ENCODE assay signal across 10 mouse cellular contexts in the genomic region with DNA sequence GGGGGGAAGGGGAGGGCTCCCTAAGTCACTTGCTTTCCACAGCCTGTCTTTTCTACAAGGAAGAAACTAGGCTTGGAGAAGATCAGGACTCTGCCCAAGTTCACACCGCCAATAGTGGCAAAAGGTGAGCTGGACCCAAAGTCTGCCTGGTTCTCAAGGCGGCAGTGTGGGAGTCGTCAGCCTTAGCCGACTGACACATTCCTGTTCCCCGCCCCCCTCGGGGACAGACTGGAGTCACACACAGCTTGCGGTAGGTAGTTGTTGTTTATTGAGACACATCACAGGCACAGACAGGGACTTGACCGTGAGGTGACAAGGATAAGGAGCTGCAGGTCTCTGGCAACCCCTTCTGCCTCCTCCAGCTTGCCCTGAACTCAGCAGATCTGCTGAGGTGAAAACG. TPM values are rescaled to one million over a fixed set of nuclear protein-coding genes. Genes with fewer than 3 reads are reported as not detected.
DNase-seq lines count a peak whose midpoint lies in the region; ATAC-seq lines count a peak whose summit lies in the region.
"Had no signal": no experiment of that assay in that cellular context is flagged by ENCODE, and none has a peak within 500 bp of the region (broad histone marks: within the 10 kb centered on the region; RNA-seq: fewer than 3 reads in every experiment).

No protein-coding gene starts in this region.

- H3K4me1 ChIP-seq in heart, embryonic 16.5 days (ENCODE audit: control insufficient read depth, insufficient read depth, low read length), result peaks cover 7% of the 10 kb centered on the region; the same call in 1 of the 2 replicates
- peaks cover 12% of the 10 kb centered on the region for H3K4me1 ChIP-seq in midbrain, embryonic 12.5 days
- H3K4me1 ChIP-seq in midbrain, embryonic 16.5 days (ENCODE audit: control insufficient read depth, insufficient read depth, low read length), result peaks cover 4% of the 10 kb centered on the region; the same call in 1 of the 2 replicates
- peaks cover 19% of the 10 kb centered on the region for H3K4me1 ChIP-seq in intestine, embryonic 15.5 days (replicated peaks)
- peaks cover 21% of the 10 kb centered on the region; the same call in 1 of the 2 replicates for H3K4me1 ChIP-seq in stomach, embryonic 16.5 days (ENCODE audit: control insufficient read depth, insufficient read depth, low read length)

- no peak for DNase-seq in heart, adult 11 months
- DNase-seq in cerebellum, postnatal 10 days, result no peak
- no peak for DNase-seq in B cell, adult 2 months

- H3K36me3 ChIP-seq in heart, embryonic 16.5 days (ENCODE audit: control insufficient read depth, insufficient read depth), result no peaks in the 10 kb centered on the region
- H3K36me3 ChIP-seq in midbrain, embryonic 12.5 days, result no peaks in the 10 kb centered on the region
- no peaks in the 10 kb centered on the region for H3K36me3 ChIP-seq in midbrain, embryonic 16.5 days (ENCODE audit: control insufficient read depth, insufficient read depth, low read length)
- H3K36me3 ChIP-seq in intestine, embryonic 15.5 days, result no peaks in the 10 kb centered on the region
- no peaks in the 10 kb centered on the region for H3K36me3 ChIP-seq in stomach, embryonic 16.5 days (ENCODE audit: control insufficient read depth, insufficient read depth, low read length)
- H3K36me3 ChIP-seq: embryonic facial prominence, embryonic 12.5 days had no signal

- peak overlapping the region; percentile 58 for H3K4me2 ChIP-seq in heart, embryonic 16.5 days (ENCODE audit: low read depth, low read length)
- H3K4me2 ChIP-seq in midbrain, embryonic 12.5 days (replicated peaks), result 0 out of 2 replicates have a peak overlapping the region, but pooled peaks have one; percentile 51
- H3K4me2 ChIP-seq in midbrain, embryonic 16.5 days (ENCODE audit: low read length), result no peak overlapping the region
- H3K4me2 ChIP-seq in intestine, embryonic 15.5 days (replicated peaks), result peak overlapping the region; percentile 55
- peak overlapping the region; percentile 48; the same call in 1 of the 2 replicates for H3K4me2 ChIP-seq in stomach, embryonic 16.5 days (ENCODE audit: low read depth, low read length)

- H3K4me3 ChIP-seq in heart, embryonic 16.5 days (ENCODE audit: low read length), result no peak overlapping the region
- H3K4me3 ChIP-seq in midbrain, embryonic 12.5 days, result no peak overlapping the region
- H3K4me3 ChIP-seq in midbrain, embryonic 16.5 days (ENCODE audit: low read depth, low read length), result no peak overlapping the region
- H3K4me3 ChIP-seq in intestine, embryonic 15.5 days (replicated peaks), result peak overlapping the region; percentile 15; the same call in 1 of the 2 replicates
- peak overlapping the region; percentile 29 for H3K4me3 ChIP-seq in stomach, embryonic 16.5 days (replicated peaks; ENCODE audit: low read length)

- H3K27me3 ChIP-seq in heart, embryonic 16.5 days (ENCODE audit: control insufficient read depth, insufficient read depth, low read length), result peaks cover 22% of the 10 kb centered on the region
- H3K27me3 ChIP-seq in midbrain, embryonic 12.5 days, result peaks cover 27% of the 10 kb centered on the region
- H3K27me3 ChIP-seq in midbrain, embryonic 16.5 days (ENCODE audit: control insufficient read depth, insufficient read depth, low read depth, low read length), result peaks cover 3% of the 10 kb centered on the region; the same call in 1 of the 2 replicates
- peaks cover 11% of the 10 kb centered on the region; the same call in 1 of the 2 replicates for H3K27me3 ChIP-seq in intestine, embryonic 15.5 days (replicated peaks)
- 0 out of 2 replicates have a peak, but pooled peaks cover 3% of the 10 kb centered on the region for H3K27me3 ChIP-seq in stomach, embryonic 16.5 days (ENCODE audit: control insufficient read depth, insufficient read depth, low read length)

- no peak overlapping the region for H3K27ac ChIP-seq in heart, embryonic 16.5 days (ENCODE audit: low read length)
- H3K27ac ChIP-seq in midbrain, embryonic 12.5 days (replicated peaks), result no peak overlapping the region
- H3K27ac ChIP-seq in midbrain, embryonic 16.5 days (ENCODE audit: low read length), result no peak overlapping the region
- H3K27ac ChIP-seq in intestine, embryonic 15.5 days, result no peak overlapping the region
- H3K27ac ChIP-seq in stomach, embryonic 16.5 days (ENCODE audit: low read length), result peak overlapping the region; percentile 50
- H3K27ac ChIP-seq: embryonic facial prominence, embryonic 12.5 days had no signal

- no peak for ATAC-seq in heart, embryonic 16.5 days (replicated peaks; ENCODE audit: extremely low read depth, insufficient read depth, low FRiP score)
- no peak for ATAC-seq in midbrain, embryonic 12.5 days (ENCODE audit: low FRiP score, low read depth)
- ATAC-seq in midbrain, embryonic 16.5 days, result no peak
- ATAC-seq in intestine, embryonic 15.5 days, result peak; percentile 43; the same call in 1 of the 2 replicates
- no peak for ATAC-seq in stomach, embryonic 16.5 days (ENCODE audit: insufficient read depth, low FRiP score)

- no peaks in the 10 kb centered on the region for H3K9me3 ChIP-seq in heart, embryonic 16.5 days (replicated peaks; ENCODE audit: control insufficient read depth, low read length)
- H3K9me3 ChIP-seq in midbrain, embryonic 12.5 days, result no peaks in the 10 kb centered on the region
- H3K9me3 ChIP-seq in midbrain, embryonic 16.5 days (replicated peaks; ENCODE audit: control insufficient read depth, low read length, poor library complexity, severe bottlenecking), result no peaks in the 10 kb centered on the region
- H3K9me3 ChIP-seq in intestine, embryonic 15.5 days, result no peaks in the 10 kb centered on the region
- H3K9me3 ChIP-seq in stomach, embryonic 16.5 days (replicated peaks; ENCODE audit: control insufficient read depth, low read length), result no peaks in the 10 kb centered on the region
- H3K9me3 ChIP-seq: embryonic facial prominence, embryonic 12.5 days had no signal

- 15% methylated on average over 9 of the region's 9 CpGs for WGBS in heart, embryonic 16.5 days
- WGBS in midbrain, embryonic 12.5 days, result 20% methylated on average over 9 of the region's 9 CpGs
- WGBS in midbrain, embryonic 16.5 days, result 26% methylated on average over 9 of the region's 9 CpGs
- 21% methylated on average over 9 of the region's 9 CpGs for WGBS in intestine, embryonic 15.5 days
- WGBS in stomach, embryonic 16.5 days, result 22% methylated on average over 9 of the region's 9 CpGs

- no peak overlapping the region for H3K9ac ChIP-seq in heart, embryonic 16.5 days (ENCODE audit: low read length)
- no peak overlapping the region for H3K9ac ChIP-seq in midbrain, embryonic 12.5 days (replicated peaks)
- H3K9ac ChIP-seq in midbrain, embryonic 16.5 days (ENCODE audit: low read depth, low read length), result no peak overlapping the region
- no peak overlapping the region for H3K9ac ChIP-seq in intestine, embryonic 15.5 days
- H3K9ac ChIP-seq in stomach, embryonic 16.5 days (ENCODE audit: low read length), result peak overlapping the region; percentile 58
- H3K9ac ChIP-seq: embryonic facial prominence, embryonic 12.5 days had no signal

RNA-seq across cellular contexts. Expression of a gene that starts 4.6 kb away (rescaled TPM):
- polyA plus RNA-seq in heart, embryonic 16.5 days (2015; fragmentation: Nextera tagmentation; extraction: Ambion mirVana), result 1.4 and 6.0 TPM in 2 replicates
- polyA plus RNA-seq in midbrain, embryonic 12.5 days (2016; fragmentation: Nextera tagmentation; extraction: Ambion mirVana), result not detected in 2 replicates
- polyA plus RNA-seq in midbrain, embryonic 16.5 days (2015; fragmentation: Nextera tagmentation; extraction: Ambion mirVana), result not detected in 2 replicates
- polyA plus RNA-seq in intestine, embryonic 15.5 days (2015; fragmentation: Nextera tagmentation; extraction: Ambion mirVana), result 0.85 and 1.2 TPM in 2 replicates
- 2,205 and 3,875 TPM in 2 replicates for polyA plus RNA-seq in stomach, embryonic 16.5 days (2015; fragmentation: Nextera tagmentation; extraction: Ambion mirVana)

RNA-seq across cellular contexts. Expression of a gene that starts 11.0 kb away (rescaled TPM):
- 0.53 and 0.75 TPM in 2 replicates for polyA plus RNA-seq in heart, embryonic 16.5 days (2015; fragmentation: Nextera tagmentation; extraction: Ambion mirVana)
- polyA plus RNA-seq in midbrain, embryonic 12.5 days (2016; fragmentation: Nextera tagmentation; extraction: Ambion mirVana), result 0.14 and 0.27 TPM in 2 replicates
- 0.25 and 0.51 TPM in 2 replicates for polyA plus RNA-seq in midbrain, embryonic 16.5 days (2015; fragmentation: Nextera tagmentation; extraction: Ambion mirVana)
- 0.13 and 0.15 TPM in 2 replicates for polyA plus RNA-seq in intestine, embryonic 15.5 days (2015; fragmentation: Nextera tagmentation; extraction: Ambion mirVana)
- 1.9 and 2.0 TPM in 2 replicates for polyA plus RNA-seq in stomach, embryonic 16.5 days (2015; fragmentation: Nextera tagmentation; extraction: Ambion mirVana)

RNA-seq across cellular contexts. Expression of a gene that starts 25.0 kb away (rescaled TPM):
- 0.14 TPM in 1 of 2 replicates, not detected in the other for polyA plus RNA-seq in heart, embryonic 16.5 days (2015; fragmentation: Nextera tagmentation; extraction: Ambion mirVana)
- not detected in 2 replicates for polyA plus RNA-seq in midbrain, embryonic 12.5 days (2016; fragmentation: Nextera tagmentation; extraction: Ambion mirVana)
- not detected in 2 replicates for polyA plus RNA-seq in midbrain, embryonic 16.5 days (2015; fragmentation: Nextera tagmentation; extraction: Ambion mirVana)
- 0.05 and 0.25 TPM in 2 replicates for polyA plus RNA-seq in intestine, embryonic 15.5 days (2015; fragmentation: Nextera tagmentation; extraction: Ambion mirVana)
- 23.6 and 43.1 TPM in 2 replicates for polyA plus RNA-seq in stomach, embryonic 16.5 days (2015; fragmentation: Nextera tagmentation; extraction: Ambion mirVana)
- polyA plus RNA-seq: embryonic facial prominence, embryonic 12.5 days had no signal

RNA-seq across cellular contexts. Expression of a gene that starts 36.4 kb away (rescaled TPM):
- polyA plus RNA-seq in heart, embryonic 16.5 days (2015; fragmentation: Nextera tagmentation; extraction: Ambion mirVana), result not detected in 2 replicates
- not detected in 2 replicates for polyA plus RNA-seq in midbrain, embryonic 12.5 days (2016; fragmentation: Nextera tagmentation; extraction: Ambion mirVana)
- polyA plus RNA-seq in midbrain, embryonic 16.5 days (2015; fragmentation: Nextera tagmentation; extraction: Ambion mirVana), result 0.13 TPM in 1 of 2 replicates, not detected in the other
- not detected in 2 replicates for polyA plus RNA-seq in intestine, embryonic 15.5 days (2015; fragmentation: Nextera tagmentation; extraction: Ambion mirVana)
- not detected in 2 replicates for polyA plus RNA-seq in stomach, embryonic 16.5 days (2015; fragmentation: Nextera tagmentation; extraction: Ambion mirVana)
- polyA plus RNA-seq: embryonic facial prominence, embryonic 12.5 days; gonadal fat pad, adult 2 months had no signal

RNA-seq across cellular contexts. Expression of a gene that starts 59.6 kb away (rescaled TPM):
- 0.07 TPM in 2 replicates for polyA plus RNA-seq in heart, embryonic 16.5 days (2015; fragmentation: Nextera tagmentation; extraction: Ambion mirVana)
- not detected in 2 replicates for polyA plus RNA-seq in midbrain, embryonic 12.5 days (2016; fragmentation: Nextera tagmentation; extraction: Ambion mirVana)
- 0.45 and 0.73 TPM in 2 replicates for polyA plus RNA-seq in midbrain, embryonic 16.5 days (2015; fragmentation: Nextera tagmentation; extraction: Ambion mirVana)
- polyA plus RNA-seq in intestine, embryonic 15.5 days (2015; fragmentation: Nextera tagmentation; extraction: Ambion mirVana), result not detected in 2 replicates
- 0.32 and 0.43 TPM in 2 replicates for polyA plus RNA-seq in stomach, embryonic 16.5 days (2015; fragmentation: Nextera tagmentation; extraction: Ambion mirVana)
- polyA plus RNA-seq: embryonic facial prominence, embryonic 12.5 days; gonadal fat pad, adult 2 months had no signal

Comparison
In these comparisons a context has a peak if more than half of its experiments do, and no peak if none do; other contexts are left out.
1. H3K4me3 ChIP-seq: peak in intestine, embryonic 15.5 days (single experiment) and stomach, embryonic 16.5 days (single experiment); none in heart, embryonic 16.5 days (single experiment), midbrain, embryonic 12.5 days (single experiment) and midbrain, embryonic 16.5 days (single experiment).
2. RNA of a gene that starts 4.6 kb away (polyA plus RNA-seq): 2,205 to 3,875 TPM in stomach, embryonic 16.5 days; 1.4 to 6.0 TPM in heart, embryonic 16.5 days, 0.85 to 1.2 TPM in intestine, embryonic 15.5 days, not detected in midbrain, embryonic 16.5 days and not detected in midbrain, embryonic 12.5 days; every median in the first group is over 100 times any median in the second.
3. RNA of a gene that starts 25.0 kb away (polyA plus RNA-seq): 23.6 to 43.1 TPM in stomach, embryonic 16.5 days; 0.05 to 0.25 TPM in intestine, embryonic 15.5 days, 0.14 TPM in heart, embryonic 16.5 days, not detected in midbrain, embryonic 12.5 days and not detected in midbrain, embryonic 16.5 days; every median in the first group is over 10 times any median in the second.